Mouse (Mus musculus): ENCODE measurements around the gene 4921511C20Rik. TPM values are rescaled to one million over a fixed set of nuclear protein-coding genes. Genes with fewer than 3 reads are reported as not detected.

The 4921511C20Rik gene
- 1.6 and 2.5 TPM in 2 replicates for polyA plus RNA-seq (2012; rRNA removed)

DNA sequence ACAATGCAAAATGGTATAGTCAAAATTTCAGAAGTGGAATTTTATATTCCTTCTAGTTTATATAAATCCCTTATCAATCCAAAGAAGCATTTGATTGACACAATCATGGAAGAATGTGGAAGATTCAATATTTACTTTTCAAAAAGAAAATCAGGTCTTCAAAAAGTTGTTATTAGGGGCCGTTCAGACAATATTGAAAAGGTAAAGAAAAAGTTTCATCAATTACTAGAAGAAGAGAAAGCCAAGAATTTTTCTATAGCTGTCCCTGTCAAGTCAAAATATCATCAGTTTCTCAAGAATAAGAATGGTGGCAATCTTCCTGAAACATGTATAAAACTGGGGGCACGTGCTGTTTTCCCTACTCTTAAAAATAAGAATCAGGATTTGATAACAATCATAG lies at the start of gene 4921511C20Rik:
Gene 4921511C20Rik (plus strand): TSS at position 301 of the 400 bp plus-strand sequence.
- Histone ChIP-seq H3K27ac (ENCODE audit: control insufficient read depth, insufficient read depth, low read depth, low read length) (no peak within 1 kb of the TSS), H3K36me3 (ENCODE audit: control insufficient read depth, insufficient read depth, low read length) (no peaks in the 10 kb centered on the region), H3K4me1 (ENCODE audit: control insufficient read depth, insufficient read depth, low read length) (no peaks in the 10 kb centered on the region), H3K4me3 (ENCODE audit: control insufficient read depth, low read depth, low read length) (no peak within 1 kb of the TSS), H3K27me3 (ENCODE audit: control insufficient read depth, insufficient read depth, low read length) (no peaks in the 10 kb centered on the region)
- TF ChIP-seq POLR2A (IDR thresholded peaks at IDR 0.05; ENCODE audit: control insufficient read depth, low read depth, low read length), result no peak
